Mouse (Mus musculus): ENCODE data around the gene Adamts13. TPM values are rescaled to one million over a fixed set of nuclear protein-coding genes. Genes with fewer than 3 reads are reported as not detected.
A peak's percentile ranks its signal among the peaks of the same experiment; 100 is the strongest.

Gene Adamts13
- total RNA-seq (2017), result not detected in 2 replicates

DNA sequence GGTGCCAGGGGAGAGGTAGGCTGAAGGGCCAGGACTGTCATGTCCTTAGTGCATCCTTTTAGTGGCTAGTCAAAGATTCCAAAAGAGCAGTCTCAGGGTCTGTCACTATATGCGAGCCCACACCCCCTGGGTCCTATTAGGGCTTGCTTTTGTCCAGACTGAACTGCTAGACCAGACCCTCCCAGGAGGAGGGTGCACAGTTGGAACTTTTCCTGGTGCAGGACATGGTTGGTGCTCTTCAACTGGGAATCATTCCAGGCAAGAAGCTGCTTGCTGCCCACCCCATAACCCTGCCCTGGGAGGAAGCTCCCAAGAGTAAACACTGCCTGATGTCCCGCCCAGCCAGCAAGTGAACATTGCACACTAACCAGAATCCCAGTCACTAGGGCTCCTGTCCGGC lies at the start of gene Adamts13:
Adamts13 (plus strand) TSS at position 301 of the 400 bp plus-strand sequence.
- no peak for ATAC-seq (replicated peaks in 1 of 2; ENCODE audit: insufficient read depth in 1 of 2, low FRiP score in 2 of 2, low TSS enrichment in 1 of 2, low read depth in 1 of 2, poor library complexity in 2 of 2, severe bottlenecking in 2 of 2)

DNA sequence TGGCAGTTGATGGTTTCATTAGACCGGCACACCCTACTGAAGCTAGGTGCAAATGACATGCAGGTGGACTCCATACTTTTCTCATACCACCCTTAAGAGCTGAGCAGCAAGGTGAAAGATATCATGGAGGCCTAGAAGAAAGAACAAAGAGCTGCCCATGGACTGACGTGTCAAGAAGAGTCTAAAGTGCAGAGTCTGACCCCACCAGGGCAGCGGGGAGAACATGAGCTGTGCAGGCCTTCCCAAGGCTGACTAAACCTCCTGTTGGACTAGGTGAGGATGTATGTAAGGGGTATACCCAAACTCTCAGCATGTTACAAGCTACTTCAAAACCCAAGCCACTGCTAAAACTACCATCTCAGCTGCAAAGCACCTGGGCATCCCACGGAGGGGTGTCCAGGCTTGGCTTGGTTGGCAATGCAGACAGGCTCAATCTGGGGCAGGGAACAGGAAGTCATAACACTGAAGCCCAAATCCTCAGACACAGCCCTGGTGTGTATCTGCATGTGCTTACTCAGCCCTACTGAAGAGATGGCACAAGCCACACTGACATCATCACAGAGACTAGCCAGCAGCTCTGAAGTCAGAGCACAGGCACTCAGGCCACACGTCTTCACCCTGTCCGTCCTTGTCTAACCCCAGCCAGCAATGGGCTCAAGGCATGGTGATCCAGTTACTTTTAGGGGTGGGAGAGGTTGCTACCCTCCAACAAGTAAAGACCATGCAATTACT lies 45.3 kb upstream of the Adamts13 start:
- no peak for ATAC-seq (replicated peaks in 1 of 2; ENCODE audit: insufficient read depth in 1 of 2, low FRiP score in 2 of 2, low TSS enrichment in 1 of 2, low read depth in 1 of 2, poor library complexity in 2 of 2, severe bottlenecking in 2 of 2)

DNA sequence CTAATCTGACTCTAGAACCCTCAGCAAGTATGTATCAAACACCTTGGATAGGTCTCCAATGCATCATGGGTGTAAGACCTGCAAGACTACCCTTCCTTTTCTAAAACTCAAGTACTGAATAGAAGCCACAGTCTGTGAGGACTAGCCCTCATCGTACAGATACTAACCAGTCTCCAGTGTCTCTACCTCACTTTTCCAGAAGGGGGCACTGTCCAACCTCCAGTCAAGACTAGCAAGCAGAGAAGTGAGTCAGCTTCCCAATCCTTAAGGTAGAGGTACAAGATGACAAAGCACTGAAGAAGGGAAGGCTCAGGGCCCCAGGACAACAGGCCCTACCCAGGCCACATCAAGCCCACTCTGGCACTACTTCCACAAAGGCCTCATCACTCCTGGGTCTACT lies 42.8 kb upstream of the Adamts13 start:
- peak; percentile 29 to 43 for ATAC-seq (replicated peaks in 1 of 2; ENCODE audit: insufficient read depth in 1 of 2, low FRiP score in 2 of 2, low TSS enrichment in 1 of 2, low read depth in 1 of 2, poor library complexity in 2 of 2, severe bottlenecking in 2 of 2)

DNA sequence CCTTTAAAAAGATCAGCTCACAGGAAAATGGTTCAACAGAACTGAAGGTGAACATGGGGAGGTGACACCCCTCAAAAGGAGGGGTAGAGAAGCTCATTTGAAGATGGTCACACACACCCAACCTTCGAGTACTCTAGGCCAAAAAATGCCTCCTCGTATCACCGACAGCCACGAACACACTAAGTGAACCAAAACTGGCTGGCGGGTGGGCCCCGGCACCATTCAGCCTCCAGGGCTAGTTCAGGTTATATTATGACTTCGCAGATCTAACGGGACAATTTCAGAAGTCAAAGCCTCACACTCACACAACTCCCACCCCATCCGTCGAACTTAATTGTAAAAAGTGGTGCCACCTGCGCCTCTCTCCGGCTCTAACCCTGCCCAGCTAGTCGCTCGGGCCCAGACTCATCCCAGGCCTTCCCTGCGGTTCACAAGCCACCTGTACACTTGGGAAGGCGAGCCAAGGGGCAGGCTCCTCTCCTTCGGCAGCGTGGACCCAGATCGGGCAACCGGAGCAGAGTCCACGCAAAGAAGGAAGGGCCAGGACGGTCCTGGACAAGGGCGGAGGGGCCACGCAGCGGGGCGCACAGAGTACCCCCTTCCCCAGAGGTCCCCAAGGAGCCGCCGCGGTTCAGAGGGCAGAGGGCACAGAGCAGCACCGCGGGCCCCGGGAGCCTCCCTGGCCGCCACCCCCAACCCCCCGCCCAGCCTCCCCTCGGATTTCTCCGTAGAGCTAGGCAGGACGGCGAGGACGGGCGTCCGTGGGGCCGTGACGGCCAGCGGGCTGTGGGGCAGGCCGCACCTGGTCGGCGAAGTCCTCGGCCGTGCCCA lies 40.5 kb upstream of the Adamts13 start:
- no peak for ATAC-seq (replicated peaks in 1 of 2; ENCODE audit: insufficient read depth in 1 of 2, low FRiP score in 2 of 2, low TSS enrichment in 1 of 2, low read depth in 1 of 2, poor library complexity in 2 of 2, severe bottlenecking in 2 of 2)

DNA sequence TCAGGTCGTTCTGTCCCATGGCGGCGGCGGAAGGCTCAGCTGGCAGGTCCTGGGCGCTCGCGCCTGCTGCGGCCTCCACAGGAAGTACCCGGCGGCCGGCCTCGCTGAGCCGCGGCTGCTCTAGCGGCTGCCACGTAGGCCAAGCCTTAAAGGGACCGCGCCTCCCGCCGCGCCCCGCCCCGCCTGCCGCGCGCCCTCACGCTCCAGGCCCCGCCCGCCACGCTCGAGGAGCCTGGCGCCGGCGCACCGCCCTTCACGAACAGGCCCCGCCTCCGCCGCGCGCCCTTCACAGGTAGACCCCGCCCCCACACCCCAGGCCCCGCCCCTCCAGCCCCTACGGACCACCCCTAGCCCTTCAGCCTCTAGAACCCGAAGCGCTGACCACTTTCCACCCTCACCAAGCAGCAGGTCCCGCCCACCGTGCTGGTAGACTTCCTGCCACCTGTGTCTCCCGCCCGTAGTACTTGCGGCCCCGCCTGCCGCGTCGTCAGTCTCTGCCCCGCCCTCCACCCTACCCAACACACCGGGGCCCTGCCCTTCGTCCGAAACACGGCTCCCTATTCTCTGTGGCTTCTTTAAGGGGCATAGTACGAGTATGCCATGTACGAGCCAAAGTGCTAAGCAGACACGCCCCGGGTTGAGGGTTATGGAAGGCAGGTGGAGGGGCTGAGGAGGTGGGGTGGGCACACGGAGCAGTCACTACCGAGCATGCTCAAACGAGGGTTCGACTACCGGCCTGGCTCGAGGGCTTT lies 39.7 kb upstream of the Adamts13 start, which contains the start of the genes Surf4 and Stkld1:
Surf4 (minus strand) TSS at position 625 of the 752 bp plus-strand sequence.
Stkld1 (plus strand) TSS at position 744 of the 752 bp plus-strand sequence.
- peak; percentile 91 to 93 for ATAC-seq (replicated peaks in 1 of 2; ENCODE audit: insufficient read depth in 1 of 2, low FRiP score in 2 of 2, low TSS enrichment in 1 of 2, low read depth in 1 of 2, poor library complexity in 2 of 2, severe bottlenecking in 2 of 2)

DNA sequence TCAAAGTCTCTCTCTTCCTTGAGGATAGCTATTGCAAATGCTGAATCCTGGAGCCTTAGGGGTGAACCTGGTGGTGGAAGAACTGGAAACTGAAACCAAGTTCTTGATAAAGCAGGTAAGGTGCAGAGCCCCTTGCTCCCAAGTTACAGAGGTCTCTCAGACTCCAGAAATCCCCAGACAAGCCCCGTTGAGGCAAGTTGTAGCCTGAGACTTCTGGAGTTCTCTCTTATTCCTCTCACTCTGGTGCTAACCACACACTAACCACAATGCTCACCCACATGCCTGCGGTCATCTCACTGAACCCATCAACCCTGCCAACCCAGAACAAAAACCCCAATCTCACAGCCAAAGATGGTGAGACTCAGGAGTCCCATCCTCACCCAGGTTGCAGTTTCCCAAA lies 37.9 kb upstream of the Adamts13 start:
- no peak for ATAC-seq (replicated peaks in 1 of 2; ENCODE audit: insufficient read depth in 1 of 2, low FRiP score in 2 of 2, low TSS enrichment in 1 of 2, low read depth in 1 of 2, poor library complexity in 2 of 2, severe bottlenecking in 2 of 2)

DNA sequence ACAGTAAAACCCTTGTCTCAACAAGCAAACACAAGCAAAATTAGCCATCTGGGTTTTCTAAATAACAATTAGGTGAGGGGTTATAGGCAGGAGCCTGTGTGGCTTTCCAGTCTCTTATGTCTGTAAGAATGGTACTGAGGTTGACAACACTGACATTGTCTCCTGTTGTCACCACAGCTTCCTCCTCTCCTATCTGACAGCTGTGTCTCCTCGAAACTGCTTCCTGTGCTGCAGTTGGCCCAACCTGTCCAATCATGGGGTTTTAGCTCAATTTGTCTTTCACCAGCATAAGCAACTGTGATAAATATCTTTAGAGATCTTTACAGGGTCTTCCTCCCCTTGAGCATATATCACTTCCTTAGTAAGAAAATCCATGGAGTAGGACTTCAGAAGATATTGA lies 36.8 kb upstream of the Adamts13 start:
- ATAC-seq (replicated peaks in 1 of 2; ENCODE audit: insufficient read depth in 1 of 2, low FRiP score in 2 of 2, low TSS enrichment in 1 of 2, low read depth in 1 of 2, poor library complexity in 2 of 2, severe bottlenecking in 2 of 2), result no peak

DNA sequence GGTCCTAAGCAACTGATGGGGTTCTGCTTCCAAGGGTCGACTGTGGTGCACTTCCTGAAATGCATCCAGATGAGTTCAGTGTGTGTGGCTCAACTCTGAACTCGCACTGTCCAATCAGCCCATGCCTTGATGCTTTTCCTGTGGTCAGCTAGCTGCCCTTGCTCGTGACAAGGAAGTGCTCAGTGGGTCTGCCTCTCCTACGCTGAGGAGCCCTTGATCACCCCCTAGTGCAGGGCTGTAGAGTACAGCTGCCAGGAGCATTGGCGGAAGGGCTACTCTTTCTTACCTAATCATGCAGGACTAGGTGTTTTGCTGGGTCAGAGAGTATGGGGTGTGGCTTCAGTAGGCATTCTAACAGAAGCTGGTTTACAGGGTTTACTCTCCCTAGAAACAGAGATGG lies 31.7 kb upstream of the Adamts13 start:
- ATAC-seq (replicated peaks in 1 of 2; ENCODE audit: insufficient read depth in 1 of 2, low FRiP score in 2 of 2, low TSS enrichment in 1 of 2, low read depth in 1 of 2, poor library complexity in 2 of 2, severe bottlenecking in 2 of 2), result peak; percentile 56 to 90; a peak in 3 of 4 replicates

DNA sequence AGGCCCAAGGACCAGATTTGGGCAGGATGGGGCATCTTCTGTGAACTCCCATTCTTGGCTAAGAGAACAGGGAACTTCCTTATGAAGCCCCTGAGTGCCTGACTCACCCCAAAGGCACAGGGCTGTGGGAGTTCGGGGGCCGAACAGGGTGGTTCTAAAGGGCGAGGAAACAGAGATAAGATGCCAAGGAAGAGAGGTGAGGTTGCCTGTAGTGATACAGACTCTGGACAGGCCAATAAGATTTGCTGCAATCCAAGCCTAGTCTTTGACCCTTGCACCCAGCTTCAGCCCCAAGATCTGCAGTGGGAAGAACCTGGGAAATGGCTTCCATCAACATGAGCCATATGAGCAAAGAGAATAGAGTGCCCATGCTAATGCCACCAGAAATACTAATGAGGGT lies 30.0 kb upstream of the Adamts13 start:
- no peak for ATAC-seq (replicated peaks in 1 of 2; ENCODE audit: insufficient read depth in 1 of 2, low FRiP score in 2 of 2, low TSS enrichment in 1 of 2, low read depth in 1 of 2, poor library complexity in 2 of 2, severe bottlenecking in 2 of 2)

DNA sequence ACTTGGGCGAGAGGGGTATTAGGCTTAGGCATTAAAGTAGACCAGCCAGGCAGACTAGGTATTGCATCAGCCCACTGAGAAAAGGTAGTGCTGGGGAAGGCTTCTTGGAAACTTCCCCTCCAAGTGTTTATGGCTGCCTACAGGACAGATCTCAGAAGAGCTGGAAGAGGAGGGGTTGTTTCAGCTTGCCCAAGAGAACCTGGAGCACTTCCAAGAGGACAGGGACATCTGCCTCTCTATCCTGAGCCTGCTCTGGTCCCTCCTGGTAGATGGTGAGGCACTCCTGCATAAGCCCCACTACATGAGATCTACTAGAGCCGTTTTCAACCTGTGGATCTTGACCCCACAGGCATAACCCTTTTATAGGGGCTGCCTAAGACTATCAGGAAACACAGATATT lies 22.8 kb upstream of the Adamts13 start:
- no peak for ATAC-seq (replicated peaks in 1 of 2; ENCODE audit: insufficient read depth in 1 of 2, low FRiP score in 2 of 2, low TSS enrichment in 1 of 2, low read depth in 1 of 2, poor library complexity in 2 of 2, severe bottlenecking in 2 of 2)

DNA sequence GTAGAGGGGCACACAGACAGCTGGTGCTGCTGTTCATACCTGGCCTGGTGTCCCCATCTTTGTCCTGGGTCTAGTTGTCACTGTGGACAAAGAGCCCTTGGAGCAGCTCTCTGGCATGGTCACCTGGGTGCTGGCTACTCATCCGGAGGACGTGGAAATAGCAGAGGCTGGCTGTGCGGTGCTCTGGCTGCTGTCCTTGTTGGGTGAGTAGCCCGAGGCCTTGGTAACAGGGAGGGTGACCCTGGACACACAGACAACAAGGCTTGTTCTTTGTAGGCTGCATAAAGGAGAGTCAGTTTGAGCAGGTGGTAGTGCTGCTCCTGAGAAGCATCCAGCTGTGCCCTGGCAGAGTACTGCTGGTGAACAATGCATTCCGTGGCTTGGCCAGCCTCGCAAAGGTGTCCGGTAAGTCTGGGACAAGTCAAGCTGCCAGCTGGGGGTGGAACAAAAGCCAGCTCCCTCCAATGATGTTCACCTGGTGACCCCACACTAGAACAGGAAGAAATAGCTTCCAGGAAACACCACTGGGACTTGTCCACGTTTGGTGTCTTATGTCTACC lies 21.8 kb upstream of the Adamts13 start:
- ATAC-seq (replicated peaks in 1 of 2; ENCODE audit: insufficient read depth in 1 of 2, low FRiP score in 2 of 2, low TSS enrichment in 1 of 2, low read depth in 1 of 2, poor library complexity in 2 of 2, severe bottlenecking in 2 of 2), result no peak

DNA sequence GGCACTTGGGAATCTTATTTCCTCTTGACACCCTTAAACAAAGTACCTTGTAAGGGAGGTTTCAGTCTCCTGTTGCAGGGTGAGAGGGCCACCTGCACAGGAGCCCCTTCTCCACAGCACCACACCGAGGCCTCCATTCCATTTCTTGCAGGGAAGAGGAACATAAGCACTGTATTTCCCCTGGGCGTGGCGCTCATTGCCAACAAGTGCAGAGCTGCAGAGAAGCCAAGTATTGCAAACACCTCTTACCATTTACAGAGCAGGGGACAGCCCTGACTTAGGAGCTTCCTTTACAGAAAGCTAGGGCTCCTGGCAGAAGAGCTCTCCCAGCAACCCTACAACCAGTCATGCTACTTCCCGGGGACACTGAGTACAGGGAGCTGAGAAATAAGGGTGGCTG lies 21.0 kb upstream of the Adamts13 start:
- ATAC-seq (replicated peaks in 1 of 2; ENCODE audit: insufficient read depth in 1 of 2, low FRiP score in 2 of 2, low TSS enrichment in 1 of 2, low read depth in 1 of 2, poor library complexity in 2 of 2, severe bottlenecking in 2 of 2), result no peak

DNA sequence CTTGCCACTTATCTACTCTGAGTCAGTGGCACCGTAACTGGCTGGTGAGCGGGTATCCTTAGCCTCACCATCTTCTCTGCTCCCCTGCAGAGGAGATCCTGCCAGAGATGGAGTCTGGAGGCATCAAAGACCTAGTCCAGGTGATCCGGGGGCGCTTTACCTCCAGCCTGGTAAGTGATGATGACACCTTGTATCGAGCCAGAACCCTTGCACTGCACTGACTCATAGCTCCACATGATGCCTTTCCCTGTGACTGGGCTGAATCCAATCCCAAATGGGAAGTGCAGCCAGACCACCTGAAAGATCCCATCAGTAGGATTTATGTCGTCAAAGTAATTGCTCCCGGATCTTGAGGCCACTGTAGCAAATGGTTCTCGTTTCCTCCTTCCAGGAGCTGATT lies 20.4 kb upstream of the Adamts13 start:
- no peak for ATAC-seq (replicated peaks in 1 of 2; ENCODE audit: insufficient read depth in 1 of 2, low FRiP score in 2 of 2, low TSS enrichment in 1 of 2, low read depth in 1 of 2, poor library complexity in 2 of 2, severe bottlenecking in 2 of 2)

DNA sequence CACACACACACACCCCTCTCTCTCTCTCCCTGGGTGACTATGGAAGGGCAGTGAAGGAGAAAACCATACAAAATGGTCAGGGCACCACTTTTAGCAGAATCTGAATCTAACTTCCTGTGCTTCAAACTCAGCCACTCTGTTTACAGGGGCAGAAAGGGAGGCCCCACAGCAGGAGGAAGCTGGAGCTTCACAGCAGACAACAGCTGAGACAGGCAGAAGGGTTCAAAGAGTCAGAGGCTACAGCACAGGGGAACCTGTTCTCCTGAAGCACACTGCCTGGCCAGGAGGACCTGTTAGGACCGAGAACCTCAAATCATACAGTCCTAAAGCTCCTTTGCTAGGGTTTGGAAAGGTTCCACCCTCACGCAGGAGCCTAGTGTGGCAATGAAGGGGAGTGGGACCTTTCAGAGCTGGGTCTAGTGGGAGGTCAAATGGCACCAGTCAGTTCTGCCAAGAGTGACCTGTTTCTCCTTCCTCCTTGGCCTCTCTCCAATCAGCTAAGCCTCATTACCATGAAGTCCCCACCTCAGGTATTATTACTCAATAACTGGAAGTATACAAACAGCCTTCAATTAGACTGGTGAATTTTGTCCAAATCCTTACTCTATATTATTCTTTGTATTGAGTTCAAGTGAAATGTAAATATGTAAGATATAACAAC lies 18.4 kb upstream of the Adamts13 start:
- ATAC-seq (replicated peaks in 1 of 2; ENCODE audit: insufficient read depth in 1 of 2, low FRiP score in 2 of 2, low TSS enrichment in 1 of 2, low read depth in 1 of 2, poor library complexity in 2 of 2, severe bottlenecking in 2 of 2), result no peak

DNA sequence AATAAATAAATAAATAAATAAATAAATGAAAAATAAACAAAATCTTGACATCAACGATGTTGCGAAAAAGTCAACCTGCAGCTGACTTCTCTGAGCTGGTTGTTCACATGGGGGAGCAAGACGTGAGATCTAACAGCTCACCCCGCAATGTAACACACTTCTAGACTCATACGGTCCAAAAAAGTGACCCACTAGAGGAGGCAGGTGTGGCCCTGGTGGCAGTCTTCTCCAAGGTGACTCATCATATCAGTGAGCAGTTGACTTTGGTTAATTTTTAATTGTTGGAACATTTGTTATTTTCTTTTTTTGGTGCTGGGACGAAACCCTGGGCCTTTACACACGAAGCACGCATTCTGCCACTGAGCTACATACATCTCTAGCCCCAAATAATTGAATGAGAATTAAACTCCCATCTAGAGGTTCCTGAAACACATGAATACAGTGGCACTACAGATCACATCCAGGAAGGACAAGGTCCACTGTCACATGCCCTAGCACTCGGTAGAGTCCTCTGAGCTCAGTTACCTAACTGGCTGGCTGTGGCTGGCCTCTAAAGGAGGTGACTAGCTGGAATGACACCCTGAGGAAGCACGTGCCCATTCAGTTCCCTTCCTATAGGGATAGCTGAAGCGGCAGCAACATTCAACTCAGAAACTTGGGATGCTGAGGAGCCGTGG lies 16.3 kb upstream of the Adamts13 start:
- ATAC-seq (replicated peaks in 1 of 2; ENCODE audit: insufficient read depth in 1 of 2, low FRiP score in 2 of 2, low TSS enrichment in 1 of 2, low read depth in 1 of 2, poor library complexity in 2 of 2, severe bottlenecking in 2 of 2), result no peak

DNA sequence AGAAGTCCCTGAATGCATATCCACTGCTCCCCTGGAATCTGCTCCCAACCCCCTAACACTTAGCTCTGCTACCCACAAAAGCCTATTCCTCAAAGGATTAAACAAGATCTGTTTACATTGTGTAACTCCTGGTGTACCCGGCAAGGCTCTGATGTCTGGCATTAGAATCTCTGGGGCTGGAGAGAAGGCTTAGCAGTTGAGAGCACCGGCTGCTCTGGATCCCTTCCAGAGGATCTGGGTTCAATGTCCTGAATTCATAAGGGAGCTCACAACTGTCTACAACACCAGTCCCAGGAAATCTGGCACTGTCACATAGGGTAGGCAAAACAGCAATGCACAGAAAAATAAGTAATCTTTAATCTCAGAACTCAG lies 15.7 kb upstream of the Adamts13 start:
- no peak for ATAC-seq (replicated peaks in 1 of 2; ENCODE audit: insufficient read depth in 1 of 2, low FRiP score in 2 of 2, low TSS enrichment in 1 of 2, low read depth in 1 of 2, poor library complexity in 2 of 2, severe bottlenecking in 2 of 2)

DNA sequence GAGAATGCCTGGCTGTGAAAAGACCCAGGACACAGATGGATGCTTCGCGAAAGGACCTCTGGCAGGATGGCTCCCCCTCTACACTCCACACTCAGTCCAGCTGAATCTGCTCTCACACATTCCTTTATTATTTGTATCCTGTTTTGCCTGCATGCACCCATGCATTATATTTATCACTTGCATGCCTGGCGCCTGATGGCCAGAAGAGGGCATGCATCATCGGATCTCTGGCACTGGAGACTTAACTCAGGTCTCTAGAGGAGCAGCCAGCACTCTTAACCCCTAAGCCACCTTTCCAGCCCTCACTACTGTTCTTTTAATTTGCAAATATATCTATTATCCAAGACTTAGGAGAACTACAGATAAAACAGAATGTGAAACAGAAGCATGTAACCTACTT lies 12.5 kb upstream of the Adamts13 start:
- no peak for ATAC-seq (replicated peaks in 1 of 2; ENCODE audit: insufficient read depth in 1 of 2, low FRiP score in 2 of 2, low TSS enrichment in 1 of 2, low read depth in 1 of 2, poor library complexity in 2 of 2, severe bottlenecking in 2 of 2)

All from hematopoietic stem cell, adult 5-6 weeks (primary cell).